Mouse (Mus musculus) frontal cortex, postnatal 14 days (tissue): ENCODE measurements around the gene Heatr9.
"Not testable (repeated sequence)": the region's sequence is repeated elsewhere in the genome, so short reads cannot be mapped to it uniquely, and the experiment has no call there.

Experiments used
- DNase-seq, 2 experiments: peaks; one replicate each; pipeline ENCODE4 v3.0.0; 2022; ENCODE audit warnings: low spot score in 2 of 2

Gene Heatr9

DNA sequence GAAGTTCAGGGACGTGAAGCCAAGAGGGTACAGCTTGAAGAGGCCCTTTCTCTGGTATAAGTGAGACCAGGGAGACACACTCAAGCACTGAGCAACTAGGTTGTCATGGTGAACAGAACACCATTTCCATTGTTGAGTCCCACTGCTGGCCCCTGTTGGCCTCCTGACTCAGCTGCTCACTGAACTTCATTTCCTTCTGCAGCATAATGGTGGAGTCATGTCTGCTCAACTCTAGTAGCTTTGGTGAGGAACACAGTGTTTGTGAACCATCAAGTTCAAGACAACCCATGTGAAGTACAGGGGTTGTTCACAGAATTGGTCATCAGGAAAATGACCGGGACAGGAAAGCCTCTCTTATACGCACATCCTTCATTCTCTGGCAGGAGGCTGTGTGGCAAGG lies at the start of gene Heatr9:
Heatr9 (minus strand) TSS at position 101 of the 400 bp plus-strand sequence.
- no peak for DNase-seq

DNA sequence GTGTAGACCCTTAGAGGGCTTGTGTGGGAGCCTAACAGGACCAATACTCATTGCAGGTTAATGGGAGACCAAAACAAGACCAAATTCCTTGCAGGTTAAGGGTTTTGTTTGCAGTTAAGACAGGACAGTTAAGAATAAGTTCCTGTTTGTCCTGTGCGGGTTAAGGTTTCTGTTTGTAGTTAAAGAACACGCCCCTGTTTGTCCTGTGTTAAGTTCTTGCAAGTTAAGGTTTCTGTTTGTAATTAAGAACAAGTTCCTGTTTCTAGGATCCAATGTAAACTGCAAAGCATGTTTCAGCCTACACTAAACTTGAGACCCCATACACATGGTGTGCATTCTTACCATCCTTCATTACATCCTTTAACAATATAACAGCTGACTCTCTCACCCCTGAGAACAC lies 48.2 kb upstream of the Heatr9 start:
- DNase-seq: no peak

DNA sequence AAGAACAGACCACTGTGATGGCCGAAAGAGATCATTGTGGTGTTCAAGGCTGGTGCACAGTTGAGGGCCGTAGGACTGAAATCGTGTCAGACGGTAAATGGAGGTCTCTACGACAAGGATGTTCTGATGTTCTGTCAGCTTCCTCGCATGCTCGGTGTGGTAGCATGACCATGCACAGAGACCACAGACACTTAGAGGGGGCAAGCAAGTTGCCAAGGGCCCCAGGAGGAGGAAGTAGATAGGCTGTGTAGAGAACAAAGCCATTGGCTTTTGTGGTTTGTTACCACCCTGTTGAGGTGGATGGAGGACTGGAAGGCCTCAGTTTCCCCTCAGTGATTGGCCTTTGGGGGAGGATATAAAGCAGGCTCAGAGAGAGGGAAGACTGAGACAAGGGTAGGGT lies 47.3 kb upstream of the Heatr9 start:
- no peak for DNase-seq

DNA sequence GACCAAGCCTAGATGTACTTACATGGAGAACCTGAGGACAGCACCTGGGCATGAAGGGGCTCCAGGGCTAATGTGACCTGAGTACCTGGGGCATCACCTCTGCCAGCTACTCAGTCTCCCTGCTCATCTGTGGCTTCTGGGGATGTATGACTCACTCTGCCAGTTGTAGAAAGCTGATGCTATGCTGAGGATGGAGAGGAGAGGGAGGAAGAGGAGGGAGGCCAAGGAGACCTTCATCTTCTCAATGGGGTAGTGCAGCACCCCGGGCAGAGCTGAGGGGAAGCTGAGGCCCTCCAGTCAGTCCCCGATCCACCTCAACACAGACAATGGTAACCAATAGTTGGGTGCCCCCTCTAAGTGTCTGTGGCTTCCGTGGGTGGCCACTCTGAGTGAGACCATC lies 46.8 kb upstream of the Heatr9 start:
- DNase-seq: no peak

DNA sequence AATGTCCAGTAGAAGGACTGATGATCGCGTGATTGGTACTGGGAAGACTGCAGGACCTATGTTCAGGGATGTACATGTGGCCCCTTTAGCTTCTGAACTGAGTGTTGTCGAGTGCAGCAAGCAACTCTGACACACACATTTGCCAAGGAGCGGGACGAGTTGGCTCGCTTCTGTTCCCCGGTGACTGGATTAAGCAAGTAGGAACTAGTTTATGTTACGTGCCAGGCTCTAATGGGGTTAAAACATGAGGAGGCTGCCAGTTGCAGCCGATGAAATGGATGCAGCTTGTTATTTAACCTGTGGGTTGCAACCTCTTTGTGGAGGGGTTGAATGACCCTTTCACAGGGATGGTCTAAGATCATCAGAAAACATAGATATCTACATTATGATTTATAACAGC lies 46.1 kb upstream of the Heatr9 start:
- no peak for DNase-seq

DNA sequence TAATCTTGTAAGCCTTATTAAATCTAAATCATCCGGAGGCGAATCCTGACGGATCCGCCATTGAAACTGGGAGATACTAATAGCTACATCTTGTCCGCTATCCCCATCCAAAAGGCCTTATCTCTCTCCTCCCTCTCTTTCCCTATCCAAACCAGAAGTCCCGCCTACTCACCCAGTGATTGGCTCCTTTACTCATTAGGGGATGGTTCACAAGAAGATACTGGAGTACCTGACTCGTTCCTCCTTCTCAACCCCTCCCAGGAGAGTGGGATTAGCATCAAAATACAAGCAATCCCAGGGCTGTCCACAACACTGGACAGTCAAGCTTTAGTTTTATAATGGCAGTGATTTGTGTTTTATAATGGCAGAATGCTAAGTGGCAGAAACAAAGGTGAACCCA lies 45.3 kb upstream of the Heatr9 start:
- no peak for DNase-seq

DNA sequence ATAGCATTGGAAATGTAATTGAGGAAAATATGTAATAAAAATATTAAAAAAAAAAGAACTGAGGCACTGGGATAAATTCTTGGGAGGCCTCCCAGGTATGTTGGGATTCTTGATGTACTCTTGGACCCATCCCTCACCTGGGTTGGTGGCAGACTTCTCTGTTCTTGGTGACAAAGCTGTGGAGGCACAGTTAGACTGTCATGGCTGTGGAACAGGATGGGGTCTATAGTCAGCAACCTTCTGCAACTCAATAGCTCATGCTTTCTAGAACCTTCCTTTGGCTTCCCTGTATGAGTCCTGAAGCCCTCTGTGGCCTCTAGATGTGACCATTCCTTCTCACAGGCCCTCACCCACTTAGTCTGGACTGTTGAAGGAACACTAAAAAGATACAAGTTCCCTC lies 44.6 kb upstream of the Heatr9 start:
- no peak for DNase-seq

DNA sequence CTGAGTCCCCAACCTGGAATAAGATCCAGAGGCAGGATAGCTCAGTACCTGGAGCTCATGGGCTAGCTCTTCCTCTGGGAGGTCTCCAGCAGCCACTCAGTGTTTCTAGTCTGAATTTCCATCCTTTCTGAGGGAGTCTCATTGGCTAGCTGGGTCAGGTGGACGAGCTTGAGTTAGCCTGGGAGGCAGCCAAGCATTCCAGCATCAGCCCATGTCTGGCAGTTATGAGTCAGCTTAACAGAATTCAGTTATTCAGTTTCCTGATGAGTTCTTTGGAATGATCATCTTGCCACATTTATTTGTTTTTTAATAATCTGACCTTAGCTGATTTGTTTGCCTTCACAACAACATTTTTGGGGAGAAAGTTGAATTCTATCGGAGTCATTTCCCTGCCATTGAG lies 41.8 kb upstream of the Heatr9 start:
- no peak for DNase-seq

DNA sequence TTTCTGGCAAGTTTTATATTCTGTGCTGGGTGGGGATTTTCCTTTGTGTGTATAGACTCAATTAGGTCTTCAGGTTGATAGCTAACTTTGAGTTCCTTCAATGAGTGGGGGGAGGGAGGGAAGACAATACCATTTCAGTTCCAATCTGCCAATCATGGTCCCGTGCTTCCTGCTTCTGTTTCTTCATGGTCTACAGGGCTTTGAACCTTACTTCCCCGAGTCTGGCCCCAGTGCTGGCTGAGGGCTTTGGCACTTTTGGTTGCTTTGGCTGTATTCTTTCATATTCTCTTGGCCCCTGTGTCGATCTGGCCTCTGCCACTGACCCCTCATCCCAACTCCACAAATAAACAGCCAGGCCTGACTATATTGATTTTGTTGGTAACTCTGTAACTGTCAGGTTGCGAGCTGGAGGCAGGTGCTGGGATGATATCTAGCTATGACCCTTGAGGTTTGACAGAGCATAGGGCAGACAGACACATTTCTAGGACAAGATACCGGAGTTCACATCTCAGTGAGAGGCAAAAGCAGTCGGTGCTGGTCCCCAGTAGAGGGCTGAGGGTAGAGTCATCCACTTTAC lies 40.4 kb upstream of the Heatr9 start:
- no peak for DNase-seq

DNA sequence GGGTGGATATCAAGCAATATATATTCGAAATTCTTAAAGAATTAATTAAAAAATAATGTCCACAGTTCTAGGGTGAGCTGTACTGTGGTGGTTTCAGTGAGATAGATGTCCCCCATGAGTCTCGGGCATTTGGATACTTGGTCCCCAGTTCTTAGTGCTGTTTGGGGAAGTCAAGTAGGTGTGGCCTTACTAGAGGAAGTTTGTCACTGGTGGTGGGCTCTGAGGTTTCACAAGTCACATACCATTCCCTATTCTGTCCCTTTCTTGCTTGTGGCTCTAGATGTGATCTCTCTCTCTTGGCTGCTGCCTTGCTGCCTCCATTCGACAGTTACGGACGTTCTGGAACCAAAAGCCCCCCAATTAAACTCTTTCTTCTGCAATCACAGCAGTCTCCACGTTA lies 38.4 kb upstream of the Heatr9 start:
- DNase-seq: no peak

DNA sequence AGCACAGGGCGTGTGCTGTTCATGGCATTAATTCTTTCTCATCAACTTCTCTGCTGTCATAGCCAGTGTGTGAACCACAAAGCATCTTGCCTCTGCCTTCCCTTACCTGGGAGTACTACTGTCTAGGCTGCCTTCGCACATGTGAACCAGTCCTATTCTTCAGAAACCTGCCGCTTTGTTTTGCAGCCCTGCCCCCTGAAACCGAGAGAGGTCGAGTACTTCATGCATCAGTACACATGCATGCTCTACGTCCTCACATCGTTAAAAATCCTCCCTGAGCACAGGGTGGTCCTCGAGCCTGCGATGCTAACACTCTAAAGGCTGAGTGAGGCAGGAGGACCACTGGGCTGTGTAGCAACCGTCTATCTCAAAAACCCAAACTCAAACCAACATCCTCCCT lies 35.1 kb upstream of the Heatr9 start:
- DNase-seq: no peak

DNA sequence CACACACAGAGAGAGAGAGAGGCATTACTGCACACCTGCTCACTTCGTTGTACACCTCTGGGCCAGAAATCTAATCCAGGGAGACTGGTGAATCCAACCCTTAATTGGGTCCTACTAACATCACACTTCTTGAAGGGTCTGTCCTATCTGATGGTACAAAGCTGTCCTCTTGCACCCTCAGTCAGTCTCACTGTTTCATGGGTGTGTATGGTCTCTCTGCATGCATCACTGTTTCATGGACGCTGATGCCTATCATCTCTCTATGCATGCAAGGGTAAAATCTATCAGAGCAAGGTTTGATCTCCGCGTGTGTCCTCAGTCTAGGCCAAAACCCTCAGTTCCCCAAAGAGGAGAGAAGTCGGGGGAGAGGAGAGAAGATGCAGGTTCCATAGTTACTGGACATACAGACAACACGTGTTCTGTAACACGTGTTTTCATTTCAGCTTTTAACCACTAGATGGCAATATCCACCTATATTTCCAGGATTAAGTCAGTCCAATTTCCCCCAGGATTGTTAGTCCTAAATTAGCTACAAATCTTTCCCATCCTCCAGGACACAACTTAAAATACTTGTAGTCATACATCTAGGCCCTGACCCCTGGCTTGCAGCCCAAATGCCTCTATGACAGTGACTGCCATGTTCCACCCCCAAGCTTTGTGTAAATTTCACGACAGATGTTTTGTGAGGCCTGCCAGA lies 34.3 kb upstream of the Heatr9 start:
- DNase-seq: peak in 1 of 2 experiments; percentile 13

DNA sequence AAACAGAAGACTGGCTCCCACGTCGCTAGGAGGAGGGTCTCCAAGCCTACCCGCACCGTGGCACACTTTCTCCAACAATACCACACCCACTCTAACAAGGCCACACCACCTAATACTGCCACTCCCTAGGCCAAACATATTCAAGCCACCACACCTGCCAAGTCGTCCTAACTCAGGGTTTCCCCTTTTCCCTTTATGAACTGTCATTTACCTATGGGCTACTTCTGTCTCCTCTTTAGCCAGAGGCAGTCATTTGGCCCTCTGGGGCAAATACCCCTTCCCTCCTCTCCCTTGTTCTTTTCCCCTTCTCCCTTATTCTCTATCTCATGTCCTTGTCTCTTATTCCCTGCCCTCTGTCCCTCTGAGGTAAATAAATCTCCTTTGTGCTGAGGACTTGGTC lies 29.7 kb upstream of the Heatr9 start:
- DNase-seq: no peak

DNA sequence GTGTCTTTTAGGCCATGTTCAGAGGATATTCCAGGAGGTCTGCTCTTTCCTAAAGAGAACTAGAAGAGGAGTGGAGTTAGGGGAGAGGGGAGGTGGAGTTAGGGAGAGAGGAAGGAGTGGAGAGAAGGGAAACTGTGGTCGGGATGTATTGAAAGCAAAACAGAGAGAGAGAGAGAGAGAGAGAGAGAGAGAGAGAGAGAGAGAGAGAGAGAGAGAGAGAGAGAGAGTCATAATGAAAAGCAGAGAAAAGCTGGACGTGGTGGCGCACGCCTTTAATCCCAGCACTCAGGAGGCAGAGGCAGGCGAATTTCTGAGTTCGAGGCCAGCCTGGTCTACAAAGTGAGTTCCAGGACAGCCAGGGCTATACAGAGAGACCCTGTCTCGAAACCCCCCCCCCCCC lies 29.1 kb upstream of the Heatr9 start:
- DNase-seq: not testable (repeated sequence)

DNA sequence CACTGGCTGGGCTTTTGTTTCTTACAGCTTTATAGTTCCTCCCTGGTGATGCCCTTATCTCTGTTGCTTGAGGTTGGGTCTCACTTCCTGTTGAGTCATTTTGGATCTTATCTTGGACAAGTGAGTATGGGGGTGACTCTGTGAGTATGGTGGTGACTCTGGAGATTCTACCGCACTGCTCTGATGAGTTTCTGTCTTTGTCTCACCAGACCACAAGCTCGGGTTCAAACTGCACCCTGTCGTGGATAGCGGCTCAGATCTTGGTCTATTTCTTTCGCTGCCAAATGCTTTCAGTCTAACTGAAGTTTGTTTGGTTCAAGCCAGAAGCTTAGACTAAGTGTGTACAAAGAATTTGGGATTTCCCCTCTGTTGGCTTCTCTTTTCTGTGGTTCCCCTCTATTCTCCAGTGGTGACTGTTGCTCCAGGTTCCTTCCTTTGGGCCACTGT lies 28.2 kb upstream of the Heatr9 start:
- no peak for DNase-seq

DNA sequence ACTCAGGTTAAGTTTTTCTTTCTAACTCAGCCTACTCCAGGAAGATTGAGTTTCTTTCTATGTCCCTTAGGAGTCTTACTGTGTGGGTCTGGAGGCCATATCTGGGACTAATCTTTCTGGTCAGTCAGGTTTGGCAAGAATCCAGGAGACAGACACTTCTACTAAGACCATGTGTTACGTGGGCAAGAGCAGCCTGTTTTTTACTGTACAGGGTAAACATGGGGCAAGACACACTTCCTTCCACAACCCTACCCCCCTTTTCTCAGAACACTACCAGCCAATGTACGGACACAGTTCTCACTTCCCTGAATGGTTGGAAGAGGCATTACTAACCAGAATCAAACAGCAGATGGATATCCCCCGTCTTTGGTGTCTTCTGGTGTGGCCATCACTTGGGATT lies 22.2 kb upstream of the Heatr9 start:
- DNase-seq: no peak

DNA sequence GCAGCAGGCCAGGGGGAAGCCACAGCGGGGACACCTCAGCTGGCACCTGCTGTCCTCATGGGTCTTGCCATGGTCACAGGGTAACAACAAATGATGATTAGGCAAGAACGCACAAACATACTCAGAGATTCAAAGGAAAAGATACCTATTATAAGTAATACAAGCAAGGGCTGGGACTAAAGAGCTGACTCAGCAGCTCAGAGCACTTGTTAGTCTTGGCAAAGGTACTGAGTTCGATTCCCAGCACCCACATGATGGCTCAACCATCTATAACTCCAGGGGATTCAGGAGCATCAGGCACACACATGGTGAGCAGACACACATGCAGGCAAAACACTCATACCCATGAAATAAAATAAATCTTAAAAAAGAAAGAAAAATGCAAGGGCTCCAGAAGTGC lies 19.4 kb upstream of the Heatr9 start:
- DNase-seq: no peak

DNA sequence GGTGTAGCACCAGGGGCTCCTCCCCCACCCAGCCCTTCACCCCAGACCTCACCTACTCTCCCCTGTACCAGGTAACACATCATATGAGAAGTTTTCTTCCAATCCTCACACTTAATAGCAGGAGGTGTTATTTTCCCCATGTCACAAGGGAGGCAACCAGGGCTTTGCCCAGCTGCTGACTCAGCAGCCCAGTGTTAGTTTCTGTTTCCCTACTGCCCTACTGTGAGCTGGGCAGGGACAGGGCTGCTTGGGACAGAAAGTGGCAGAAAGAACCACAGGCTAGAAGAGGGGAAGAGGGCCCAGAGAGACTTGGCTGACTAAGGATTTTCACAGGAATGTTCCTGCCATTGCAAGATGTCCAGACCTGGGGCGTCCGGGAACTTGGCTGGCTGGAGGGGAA lies 19.0 kb upstream of the Heatr9 start:
- DNase-seq: no peak

DNA sequence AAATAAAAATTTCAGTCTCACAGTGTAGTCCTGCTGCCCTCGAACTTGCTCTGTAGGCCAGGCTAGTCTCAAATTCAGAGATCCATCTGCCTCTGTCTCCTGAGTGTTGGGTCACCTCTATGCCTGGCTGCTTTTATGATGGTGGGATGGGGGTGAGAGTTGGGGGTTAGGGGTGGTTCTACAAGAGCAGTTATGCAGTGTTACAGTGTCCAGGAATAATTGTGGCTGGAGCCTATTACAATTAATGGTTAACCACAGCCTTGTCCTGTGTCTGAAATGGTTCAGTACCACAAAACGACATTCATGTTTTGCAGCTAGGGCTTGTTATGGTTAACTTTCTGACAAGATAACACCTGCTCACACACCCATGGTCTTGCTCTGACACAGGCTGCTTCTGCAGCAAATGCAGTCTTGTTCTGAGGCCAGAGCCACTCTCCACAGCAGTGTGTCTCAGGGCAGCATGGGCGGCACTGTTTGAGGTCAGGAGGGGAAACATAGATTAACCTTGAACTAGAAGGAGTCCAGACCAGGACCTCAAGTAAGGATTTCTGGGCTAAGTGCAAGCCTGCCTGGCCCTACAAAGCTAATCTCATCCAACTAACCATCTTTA lies 16.8 kb upstream of the Heatr9 start:
- DNase-seq: no peak

DNA sequence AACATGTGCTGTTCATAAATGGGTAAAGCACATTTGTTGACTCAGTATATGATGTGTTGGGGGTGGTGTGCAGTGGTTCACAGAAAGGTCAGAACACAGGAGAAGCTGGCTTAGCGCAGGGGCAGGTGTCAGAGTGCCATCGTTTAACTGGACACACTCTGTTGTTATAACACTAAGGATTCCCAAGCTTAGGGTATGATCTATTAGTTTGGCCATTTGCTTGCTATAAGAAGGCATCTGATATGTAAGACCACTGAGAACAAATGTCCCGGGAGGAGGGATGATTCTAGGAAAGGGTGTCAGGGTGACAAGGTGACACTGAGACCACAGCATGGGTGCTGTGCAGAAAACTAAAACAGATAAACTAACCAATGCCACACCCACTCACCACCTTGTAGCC lies 14.9 kb upstream of the Heatr9 start:
- no peak for DNase-seq

DNA sequence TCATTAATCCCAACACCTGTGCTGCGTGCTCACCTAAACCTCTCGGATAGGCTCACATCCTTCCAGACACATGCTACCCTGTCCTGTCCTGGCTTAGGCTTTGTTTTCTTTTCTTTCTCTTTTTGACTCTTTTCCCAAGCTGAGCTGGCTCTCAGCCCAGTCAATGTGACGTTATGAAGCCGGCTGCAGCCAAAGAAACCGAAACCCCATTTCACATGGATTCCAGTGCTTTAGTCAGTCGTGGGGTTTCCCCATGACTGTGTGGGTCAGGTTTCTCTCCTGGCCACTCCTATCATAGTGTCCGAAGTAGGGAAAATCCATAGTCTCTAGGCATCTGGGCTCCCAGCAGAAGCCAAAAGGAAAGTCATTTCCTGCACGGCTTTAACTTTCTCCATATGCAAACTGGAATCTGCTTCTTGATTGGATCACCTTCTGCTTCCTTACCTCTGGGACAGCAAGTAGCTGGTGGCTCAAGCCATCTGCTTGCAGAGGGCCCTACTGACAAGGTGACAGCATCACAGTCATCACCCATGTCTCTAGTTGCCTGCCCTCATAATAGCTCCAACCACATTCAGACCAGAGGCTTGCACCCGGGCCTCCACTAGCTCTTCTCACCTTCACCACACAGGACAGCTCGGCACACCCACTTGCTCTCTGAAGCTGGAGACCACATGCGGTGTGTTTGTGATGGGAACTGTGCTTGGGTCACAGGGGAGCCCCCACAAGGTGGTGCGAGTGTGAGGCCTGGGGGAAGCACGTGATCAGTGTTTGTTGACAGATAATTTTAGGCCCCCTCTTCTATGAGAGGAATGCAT lies 12.8 kb upstream of the Heatr9 start:
- DNase-seq: peak in 1 of 2 experiments; percentile 52

DNA sequence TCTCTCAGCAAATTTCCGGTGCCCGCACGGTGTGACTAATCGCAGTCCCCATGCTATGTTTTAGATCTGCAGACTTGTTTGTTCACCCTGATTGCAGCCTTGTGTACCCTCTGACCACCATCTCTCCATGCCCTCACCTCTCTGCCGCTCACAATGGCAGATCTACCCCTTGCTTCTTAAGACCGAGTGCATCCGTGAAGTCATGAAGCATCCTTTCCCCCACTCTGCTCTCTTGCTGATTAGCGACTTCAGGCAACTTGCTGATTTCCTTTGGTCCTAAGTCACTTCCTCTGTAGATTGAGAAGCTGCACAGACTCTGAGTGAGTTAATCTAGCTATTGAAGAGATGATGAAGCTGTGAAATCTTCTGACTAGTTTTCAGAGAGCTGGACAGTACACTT lies 12.2 kb upstream of the Heatr9 start:
- no peak for DNase-seq

DNA sequence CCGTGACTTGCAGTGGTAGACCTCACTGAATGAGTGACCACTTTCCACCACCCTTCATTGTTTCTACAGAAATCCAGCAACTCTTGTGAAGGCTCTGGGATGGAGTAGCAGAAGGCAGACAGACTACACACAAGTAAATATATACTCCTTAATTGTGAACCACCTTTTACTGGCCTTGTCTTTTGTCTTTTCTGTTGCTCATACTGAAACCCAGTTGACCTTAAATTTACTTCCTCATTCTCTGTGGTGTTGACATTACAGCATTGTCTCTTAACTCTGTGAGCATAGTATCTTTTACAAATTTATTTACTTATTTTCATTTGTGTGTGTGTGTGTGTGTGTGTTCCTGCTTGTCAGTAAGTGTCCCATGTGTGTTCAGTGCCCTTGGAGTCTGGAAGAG lies 11.2 kb upstream of the Heatr9 start:
- DNase-seq: no peak
